Mouse (Mus musculus) heart, embryonic 15.5 days (tissue): Measurements from ENCODE around the gene Rtn4r. TPM values are rescaled to one million over a fixed set of nuclear protein-coding genes. Genes with fewer than 3 reads are reported as not detected.

Experiments
- ATAC-seq: fragments of 200-750 bp; cut with Nextera tagmentation; replicated peaks from 2 replicates; pipeline ENCODE4 v1.8.0; 2017; ENCODE audit warnings: low read depth, moderate TSS enrichment; ENCODE audit not compliant: insufficient number of reproducible peaks, insufficient read depth, low FRiP score
- H3K27ac ChIP-seq: fragments of 300-500 bp; sonication (generic); 2 replicates; pipeline ENCODE4 v1.5.1; 2015; ENCODE audit warnings: mild to moderate bottlenecking, inconsistent platforms
- H3K27me3 ChIP-seq: fragments of 300-500 bp; sonication (generic); 2 replicates; pipeline ENCODE4 v1.6.1; 2015; ENCODE audit warnings: inconsistent platforms
- H3K36me3 ChIP-seq: fragments of 300-500 bp; sonication (generic); 2 replicates; pipeline ENCODE4 v1.6.1; 2015; ENCODE audit warnings: mild to moderate bottlenecking, inconsistent platforms
- H3K4me1 ChIP-seq: fragments of 300-500 bp; sonication (generic); replicated peaks from 2 replicates; pipeline ENCODE4 v1.6.1; 2015; ENCODE audit warnings: inconsistent platforms
- H3K4me2 ChIP-seq: fragments of 300-500 bp; sonication (generic); 2 replicates; pipeline ENCODE4 v1.6.1; 2015; ENCODE audit warnings: inconsistent platforms, mild to moderate bottlenecking, moderate library complexity
- H3K4me3 ChIP-seq: fragments of 300-500 bp; sonication (generic); 2 replicates; pipeline ENCODE4 v1.5.1; 2015; ENCODE audit warnings: mild to moderate bottlenecking, inconsistent platforms
- H3K9ac ChIP-seq: fragments of 300-500 bp; sonication (generic); 2 replicates; pipeline ENCODE4 v1.6.1; 2015; ENCODE audit warnings: mild to moderate bottlenecking, inconsistent platforms
- H3K9me3 ChIP-seq: fragments of 300-500 bp; sonication (generic); replicated peaks from 2 replicates; pipeline ENCODE4 v1.6.1; 2016; ENCODE audit warnings: inconsistent platforms
- WGBS: fragments of 180-500 bp; shearing (Covaris S2); methylation state at CpG from one replicate; pipeline ENCODE4 v1.1.7; 2015; ENCODE audit warnings: mixed read lengths; 5-methylcytosine and 5-hydroxymethylcytosine counted together
- polyA plus RNA-seq: library from polyadenylated mRNA; unstranded; fragments of >200 nt; fragmentation: Nextera tagmentation; extraction: Ambion mirVana; gene quantifications from 2 replicates; pipeline ENCODE4 v1.2.1, GENCODE M21; 2015

The Rtn4r gene
- polyA plus RNA-seq, 1 experiment from 2014 or later = 0.60 TPM

DNA sequence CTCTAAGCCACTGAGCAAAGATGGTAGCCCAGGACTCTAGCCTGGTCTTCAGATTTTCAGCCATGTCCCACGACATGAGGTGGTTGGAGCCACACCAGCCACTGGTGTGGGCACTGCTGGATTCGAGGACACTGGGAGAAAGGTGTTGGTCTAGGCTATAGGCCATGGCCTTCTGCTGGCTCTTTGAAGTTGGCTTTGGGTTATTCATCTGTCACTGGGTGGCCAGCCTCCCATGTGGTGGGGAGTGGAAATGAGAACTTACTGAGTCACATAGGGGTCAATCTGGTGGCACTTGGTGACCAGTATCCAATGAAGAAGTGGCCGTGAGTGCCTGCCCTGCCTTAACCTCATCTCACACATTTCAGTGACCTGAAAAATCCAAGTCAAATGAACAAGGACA lies 1.2 kb upstream of the Rtn4r start:
- peaks cover 20% of the 10 kb centered on the region for H3K4me1 ChIP-seq
- no peak overlapping the region for H3K4me3 ChIP-seq
- WGBS = 75% methylated on average over 3 of the region's 3 CpGs
- ATAC-seq = no peak
- H3K36me3 ChIP-seq = no peaks in the 10 kb centered on the region
- H3K4me2 ChIP-seq = no peak overlapping the region
- H3K9ac ChIP-seq = no peak overlapping the region
- peaks cover 64% of the 10 kb centered on the region for H3K27me3 ChIP-seq
- H3K27ac ChIP-seq = no peak overlapping the region
- H3K9me3 ChIP-seq = no peaks in the 10 kb centered on the region

DNA sequence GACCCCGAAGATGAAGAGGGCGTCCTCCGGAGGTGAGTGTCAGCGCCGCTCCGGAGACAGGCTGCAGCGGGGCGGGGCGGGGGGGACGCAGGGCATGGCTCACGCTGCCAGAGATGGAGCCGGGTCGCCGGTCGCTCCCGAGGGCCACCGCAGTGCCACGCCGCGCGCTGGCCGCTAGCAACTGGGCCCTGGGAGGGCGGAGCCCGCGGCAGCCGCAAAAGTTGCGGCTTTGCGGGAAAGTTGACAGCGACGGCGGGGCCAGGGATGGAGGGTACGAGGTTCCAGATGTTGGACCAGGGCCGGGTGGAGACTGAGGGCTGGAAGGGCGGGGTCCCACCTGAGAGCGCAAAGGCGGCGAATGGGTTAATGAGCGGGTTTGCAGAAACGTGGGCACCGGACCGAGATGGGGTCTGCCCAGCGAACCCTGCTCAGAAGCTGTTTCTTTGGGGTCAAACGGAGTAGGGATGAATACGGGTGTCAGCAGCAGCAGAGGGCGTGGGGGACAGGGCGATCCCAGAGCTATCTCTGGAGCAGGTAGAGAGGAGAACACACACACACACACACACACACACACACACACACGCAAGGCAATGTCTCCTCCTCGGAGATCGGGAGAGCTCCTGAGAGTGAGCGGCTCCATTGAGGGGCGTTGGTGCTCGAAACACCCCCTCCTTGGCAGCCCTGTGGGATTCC lies 575 bp downstream of the Rtn4r start:
- Histone ChIP-seq H3K4me2 (peak overlapping the region; percentile 100), H3K4me3 (peak overlapping the region; percentile 77), H3K27me3 (peaks cover 63% of the 10 kb centered on the region), H3K4me1 (peaks cover 22% of the 10 kb centered on the region), H3K9ac (peak overlapping the region; percentile 60), H3K27ac (no peak overlapping the region), H3K36me3 (no peaks in the 10 kb centered on the region), H3K9me3 (no peaks in the 10 kb centered on the region)
- ATAC-seq = no peak
- 2% methylated on average over 52 of the region's 52 CpGs for WGBS

DNA sequence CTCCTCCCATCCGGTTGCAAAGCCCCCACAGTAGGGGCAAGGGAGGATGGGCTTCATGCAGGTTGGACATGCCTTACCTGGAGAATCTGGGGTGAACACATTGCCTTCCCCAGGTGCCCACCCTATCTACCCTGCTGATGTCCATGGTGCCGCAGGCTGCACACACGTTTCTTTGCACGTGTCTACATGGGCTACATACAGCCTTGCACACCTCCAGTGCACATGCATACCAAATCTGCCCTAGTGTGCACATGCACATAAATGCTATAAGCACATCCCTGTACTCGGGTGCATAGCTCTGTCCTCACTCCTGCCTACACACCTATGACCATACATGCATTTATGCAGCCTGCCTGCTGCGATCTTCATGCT lies 1.1 kb downstream of the Rtn4r start:
- Histone ChIP-seq H3K27ac (no peak overlapping the region), H3K9me3 (no peaks in the 10 kb centered on the region), H3K4me1 (peaks cover 24% of the 10 kb centered on the region), H3K4me2 (peak overlapping the region; percentile 100), H3K9ac (no peak overlapping the region), H3K36me3 (no peaks in the 10 kb centered on the region), H3K4me3 (peak overlapping the region; percentile 77), H3K27me3 (peaks cover 59% of the 10 kb centered on the region)
- ATAC-seq = no peak
- WGBS = 65% methylated on average over 6 of the region's 6 CpGs

DNA sequence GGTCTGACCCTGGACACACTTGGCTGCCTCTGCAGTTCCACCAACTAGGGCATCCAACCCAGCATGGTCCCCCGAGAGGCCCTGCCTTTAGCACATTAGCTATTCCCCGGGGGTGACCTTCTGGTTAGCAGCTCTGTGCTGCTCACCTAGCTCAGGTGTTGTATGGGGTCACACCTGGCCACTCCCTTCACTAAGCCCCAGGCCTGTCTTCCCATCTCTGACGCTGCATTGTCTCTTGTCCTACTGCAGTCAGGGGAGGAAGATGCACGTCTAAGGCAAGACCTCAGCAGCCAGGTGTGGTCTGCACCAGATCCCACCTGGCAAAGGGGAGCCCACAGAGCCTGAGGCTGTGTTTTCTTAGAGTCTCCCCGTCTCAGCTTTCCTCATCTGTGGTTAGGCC lies 2.0 kb downstream of the Rtn4r start:
- Histone ChIP-seq H3K36me3 (no peaks in the 10 kb centered on the region), H3K4me1 (peaks cover 24% of the 10 kb centered on the region), H3K9me3 (no peaks in the 10 kb centered on the region), H3K27ac (no peak overlapping the region), H3K9ac (no peak overlapping the region), H3K4me2 (no peak overlapping the region), H3K27me3 (peaks cover 59% of the 10 kb centered on the region), H3K4me3 (no peak overlapping the region)
- ATAC-seq = no peak
- 68% methylated on average over 5 of the region's 5 CpGs for WGBS

DNA sequence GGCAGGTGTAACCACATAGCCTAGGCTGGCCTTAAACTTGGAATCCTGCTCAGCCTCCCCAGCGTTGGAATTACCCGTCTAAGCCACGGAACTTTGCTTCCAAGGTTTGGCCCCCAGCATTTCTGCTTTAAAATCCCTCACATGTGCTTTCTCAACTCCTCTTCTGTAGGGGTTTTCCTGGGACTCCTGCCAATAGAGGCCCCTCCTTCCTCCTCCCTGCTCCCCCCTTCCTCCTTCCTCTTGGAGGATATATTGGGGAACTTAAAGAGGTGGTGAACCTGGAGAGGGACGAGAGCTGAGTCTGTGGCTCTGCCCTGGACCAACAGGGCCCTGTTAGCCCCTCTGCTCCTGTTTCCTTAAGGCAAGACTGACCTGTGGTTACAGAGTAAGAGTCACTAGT lies 2.8 kb downstream of the Rtn4r start:
- Histone ChIP-seq H3K9me3 (no peaks in the 10 kb centered on the region), H3K36me3 (no peaks in the 10 kb centered on the region), H3K9ac (no peak overlapping the region), H3K4me3 (no peak overlapping the region), H3K27me3 (peaks cover 55% of the 10 kb centered on the region), H3K4me2 (no peak overlapping the region), H3K4me1 (peaks cover 28% of the 10 kb centered on the region), H3K27ac (no peak overlapping the region)
- no peak for ATAC-seq
- 52% methylated on average over 4 of the region's 4 CpGs for WGBS

DNA sequence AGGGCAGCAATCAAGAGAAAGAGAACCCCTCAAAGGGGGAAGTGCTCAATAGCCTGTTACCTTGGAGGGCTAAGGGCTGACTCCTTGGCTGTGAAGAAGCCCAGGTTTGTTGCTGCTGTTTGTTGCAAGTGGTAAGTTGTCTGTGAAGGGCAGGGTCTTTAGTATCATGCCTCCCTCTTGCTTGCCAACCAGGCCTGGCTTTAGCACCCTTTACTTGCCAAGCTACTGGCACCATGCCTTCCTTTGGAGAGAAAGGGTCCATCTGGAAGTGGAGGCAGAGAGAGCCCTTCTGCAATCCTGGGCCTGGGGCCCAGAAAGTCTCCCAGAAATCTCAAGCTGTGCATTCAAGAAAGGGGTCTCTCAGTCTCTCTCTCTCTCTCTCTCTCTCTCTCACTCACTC lies 3.3 kb downstream of the Rtn4r start:
- H3K9ac ChIP-seq = no peak overlapping the region
- no peak for ATAC-seq

DNA sequence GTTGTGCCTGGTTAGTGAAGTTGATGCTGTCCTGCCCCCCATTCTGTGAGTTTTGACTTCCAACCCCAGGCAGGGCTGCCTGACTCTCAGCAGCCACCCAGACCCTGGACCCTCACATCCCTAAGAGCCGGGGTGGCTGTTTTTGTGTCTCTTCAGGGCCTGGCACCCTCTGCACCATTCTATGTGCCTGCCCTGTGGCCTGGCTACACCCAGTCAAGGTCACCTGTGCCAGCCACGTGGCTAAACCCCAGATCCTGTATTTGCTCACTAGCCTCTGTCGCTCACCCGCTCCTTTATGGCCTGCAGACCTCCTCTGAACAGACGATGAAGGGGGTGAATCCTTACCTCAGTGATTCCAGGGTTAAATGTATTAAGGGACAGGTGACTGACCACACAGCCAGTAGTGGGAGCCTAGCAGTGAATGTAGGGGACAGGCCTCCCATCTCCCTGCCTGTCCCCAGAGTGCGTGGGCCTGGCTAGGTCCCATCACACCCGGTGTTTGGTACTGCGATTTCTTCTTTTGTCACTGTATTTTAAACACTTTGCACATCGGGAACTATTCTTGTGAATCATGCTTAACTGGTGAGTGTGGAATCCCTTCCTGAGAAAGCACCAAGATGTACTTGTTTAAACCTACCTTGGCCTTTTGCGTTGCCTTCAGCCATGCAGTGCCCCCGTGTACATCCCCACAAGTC lies 4.0 kb downstream of the Rtn4r start:
- 82% methylated on average over 11 of the region's 11 CpGs for WGBS
- Histone ChIP-seq H3K36me3 (no peaks in the 10 kb centered on the region), H3K4me2 (no peak overlapping the region), H3K9ac (no peak overlapping the region), H3K9me3 (no peaks in the 10 kb centered on the region), H3K27ac (no peak overlapping the region), H3K4me1 (peaks cover 31% of the 10 kb centered on the region), H3K27me3 (peaks cover 49% of the 10 kb centered on the region), H3K4me3 (no peak overlapping the region)
- no peak for ATAC-seq

More for the DNA sequence above, 3.3 kb downstream of the Rtn4r start:
- H3K9me3 ChIP-seq = no peaks in the 10 kb centered on the region
- peaks cover 51% of the 10 kb centered on the region for H3K27me3 ChIP-seq
- peaks cover 31% of the 10 kb centered on the region for H3K4me1 ChIP-seq
- no peak overlapping the region for H3K4me2 ChIP-seq
- H3K36me3 ChIP-seq = no peaks in the 10 kb centered on the region
- H3K4me3 ChIP-seq = no peak overlapping the region
- no peak overlapping the region for H3K27ac ChIP-seq

DNA sequence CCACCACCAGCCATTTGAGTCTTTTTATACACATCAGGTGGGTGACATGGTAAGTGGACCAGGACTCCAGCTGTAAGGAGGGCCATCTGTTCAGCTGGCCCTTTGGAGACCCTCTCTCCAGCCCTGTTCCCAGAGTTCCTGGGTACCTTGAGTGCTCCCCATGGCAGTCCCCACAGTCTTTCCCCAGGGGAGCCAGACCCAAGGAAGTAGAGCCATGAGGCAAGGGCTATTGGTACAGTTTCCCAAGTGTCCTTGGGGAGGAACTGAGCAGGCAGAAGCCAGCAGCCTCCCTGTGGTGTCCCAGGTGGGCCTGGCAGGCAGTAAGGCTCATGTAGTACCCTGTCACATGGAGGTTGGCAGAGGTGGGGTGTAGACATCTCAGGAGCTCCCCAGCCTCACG lies 4.6 kb downstream of the Rtn4r start:
- Histone ChIP-seq H3K36me3 (no peaks in the 10 kb centered on the region), H3K9me3 (no peaks in the 10 kb centered on the region), H3K27me3 (peaks cover 48% of the 10 kb centered on the region), H3K4me1 (peaks cover 25% of the 10 kb centered on the region), H3K9ac (no peak overlapping the region), H3K4me3 (no peak overlapping the region), H3K27ac (no peak overlapping the region), H3K4me2 (no peak overlapping the region)
- WGBS = 100% methylated on average over 1 of the region's 1 CpGs
- no peak for ATAC-seq

DNA sequence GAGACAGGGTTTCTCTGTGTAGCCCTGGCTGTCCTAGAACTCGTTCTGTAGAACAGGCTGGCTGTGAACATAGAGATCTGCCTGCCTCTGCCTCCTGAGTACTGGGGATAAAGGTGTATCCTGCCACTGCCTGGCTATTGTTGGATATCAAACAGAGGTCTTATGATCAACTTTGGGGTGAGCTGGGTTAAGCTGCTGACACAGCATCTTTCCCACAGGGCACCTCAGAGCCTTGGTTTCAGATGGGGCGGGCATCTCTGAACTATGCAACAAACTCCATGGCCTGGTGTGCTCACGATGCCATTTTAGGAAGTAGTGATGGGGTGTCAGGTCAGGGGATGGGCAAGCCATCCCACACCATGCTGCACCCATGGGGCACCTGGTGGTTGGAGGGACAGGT lies 5.1 kb downstream of the Rtn4r start:
- Histone ChIP-seq H3K36me3 (no peaks in the 10 kb centered on the region), H3K4me3 (no peak overlapping the region), H3K9me3 (no peaks in the 10 kb centered on the region), H3K9ac (no peak overlapping the region), H3K27ac (no peak overlapping the region), H3K4me2 (no peak overlapping the region), H3K27me3 (peaks cover 43% of the 10 kb centered on the region), H3K4me1 (peaks cover 19% of the 10 kb centered on the region)
- ATAC-seq = no peak
- 86% methylated on average over 3 of the region's 3 CpGs for WGBS

DNA sequence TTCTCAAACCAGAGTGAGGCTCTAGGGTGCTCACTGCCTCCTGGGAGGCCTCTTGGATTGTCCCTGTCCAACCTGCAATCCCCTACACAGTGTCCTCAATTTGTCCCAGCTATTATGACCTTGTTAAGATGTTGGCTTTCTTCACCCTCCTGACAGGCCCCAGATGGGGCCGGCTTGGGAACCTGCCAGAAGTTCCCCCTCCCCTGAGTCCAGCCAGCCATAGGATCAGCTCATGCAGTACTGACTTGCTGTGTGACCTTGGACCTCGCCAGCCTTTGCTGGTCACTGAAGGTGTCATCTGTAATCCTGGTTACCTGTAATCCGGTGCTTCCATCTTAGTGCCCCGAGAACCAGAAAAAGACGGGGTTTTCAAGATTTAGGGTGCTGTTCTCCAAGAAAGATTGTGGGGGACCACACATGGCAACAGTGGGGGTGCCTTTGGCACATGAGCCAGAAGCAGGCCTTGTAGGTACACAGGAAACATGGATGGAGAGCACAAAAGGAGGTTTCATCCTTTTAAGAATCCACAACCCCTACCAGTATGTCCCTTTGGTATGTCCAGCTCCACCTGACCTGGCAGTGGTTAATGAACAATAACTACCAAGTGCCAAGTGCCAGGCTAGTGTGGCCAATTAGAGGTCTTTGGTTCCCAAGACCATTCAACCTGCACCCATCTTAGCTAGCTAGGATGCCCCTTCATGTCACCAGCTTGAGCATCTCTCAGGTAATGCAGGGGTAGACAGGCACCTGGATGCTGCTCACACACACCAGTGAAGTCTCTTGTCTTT lies 5.9 kb downstream of the Rtn4r start:
- H3K9me3 ChIP-seq = no peaks in the 10 kb centered on the region
- H3K27me3 ChIP-seq = peaks cover 36% of the 10 kb centered on the region
- H3K4me3 ChIP-seq = no peak overlapping the region
- WGBS = 73% methylated on average over 5 of the region's 5 CpGs
- no peak overlapping the region for H3K9ac ChIP-seq
- no peaks in the 10 kb centered on the region for H3K36me3 ChIP-seq
- no peak; the same call in 1 of the 2 replicates for ATAC-seq
- H3K27ac ChIP-seq = no peak overlapping the region
- H3K4me2 ChIP-seq = no peak overlapping the region
- H3K4me1 ChIP-seq = peaks cover 14% of the 10 kb centered on the region

DNA sequence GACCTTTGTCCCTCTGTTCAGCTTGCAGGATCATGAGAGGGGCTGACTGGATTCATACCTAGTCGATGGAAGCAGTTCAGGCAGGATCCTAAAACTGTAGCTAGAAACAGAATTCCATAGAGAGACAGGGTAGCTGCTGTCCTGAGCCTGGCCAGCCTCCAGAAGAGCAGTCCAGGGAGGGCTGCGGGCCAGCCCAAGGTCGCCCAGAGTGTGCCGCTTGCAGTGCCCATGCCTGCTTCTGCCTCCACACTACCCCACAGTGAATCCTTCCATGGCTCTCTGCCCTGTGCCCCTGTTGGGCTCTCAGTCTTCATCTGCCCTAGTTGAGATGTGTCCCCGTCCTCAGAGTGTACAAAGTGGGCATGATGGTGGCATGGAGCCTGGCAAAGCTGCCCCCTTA lies 7.8 kb downstream of the Rtn4r start:
- WGBS = 50% methylated on average over 5 of the region's 5 CpGs
- H3K4me3 ChIP-seq = no peak overlapping the region
- no peaks in the 10 kb centered on the region for H3K9me3 ChIP-seq
- H3K4me2 ChIP-seq = no peak overlapping the region
- H3K4me1 ChIP-seq = peaks cover 13% of the 10 kb centered on the region
- H3K36me3 ChIP-seq = no peaks in the 10 kb centered on the region
- H3K27me3 ChIP-seq = peaks cover 26% of the 10 kb centered on the region
- no peak overlapping the region for H3K27ac ChIP-seq
- ATAC-seq = no peak
- no peak overlapping the region for H3K9ac ChIP-seq
